Mouse (Mus musculus): ENCODE measurements around the gene Epha6.

Gene Epha6

GRCm38 (mm10) chr16:60605061-60605831 lies at the start of gene Epha6:
Epha6 (minus strand) TSS chr16:60605531.
- DNase-seq = peak; percentile 7

DNA sequence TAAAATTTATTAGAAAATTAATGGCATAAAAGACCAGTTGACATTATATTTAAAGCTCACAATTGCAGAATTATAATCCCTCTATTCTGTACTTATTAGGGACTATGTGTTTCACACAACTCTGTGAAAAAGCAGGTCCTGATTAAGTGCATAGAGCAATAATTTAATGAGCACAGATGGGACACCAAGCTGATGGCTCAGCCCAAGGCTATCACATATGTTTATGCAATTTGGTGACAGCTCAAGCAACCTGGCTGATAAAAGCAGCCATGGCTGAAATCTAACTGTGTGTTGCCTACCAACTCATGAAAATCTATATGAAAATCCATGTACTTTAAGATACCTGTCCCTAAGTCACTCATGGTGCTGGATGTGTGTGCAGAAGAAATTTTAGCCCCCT lies 46.4 kb upstream of the Epha6 start:
- peak; percentile 1 for DNase-seq

- no peak for DNase-seq
Measured at GRCm38 (mm10) chr16:60628091-60628490, 22.8 kb upstream of the Epha6 start.

DNA sequence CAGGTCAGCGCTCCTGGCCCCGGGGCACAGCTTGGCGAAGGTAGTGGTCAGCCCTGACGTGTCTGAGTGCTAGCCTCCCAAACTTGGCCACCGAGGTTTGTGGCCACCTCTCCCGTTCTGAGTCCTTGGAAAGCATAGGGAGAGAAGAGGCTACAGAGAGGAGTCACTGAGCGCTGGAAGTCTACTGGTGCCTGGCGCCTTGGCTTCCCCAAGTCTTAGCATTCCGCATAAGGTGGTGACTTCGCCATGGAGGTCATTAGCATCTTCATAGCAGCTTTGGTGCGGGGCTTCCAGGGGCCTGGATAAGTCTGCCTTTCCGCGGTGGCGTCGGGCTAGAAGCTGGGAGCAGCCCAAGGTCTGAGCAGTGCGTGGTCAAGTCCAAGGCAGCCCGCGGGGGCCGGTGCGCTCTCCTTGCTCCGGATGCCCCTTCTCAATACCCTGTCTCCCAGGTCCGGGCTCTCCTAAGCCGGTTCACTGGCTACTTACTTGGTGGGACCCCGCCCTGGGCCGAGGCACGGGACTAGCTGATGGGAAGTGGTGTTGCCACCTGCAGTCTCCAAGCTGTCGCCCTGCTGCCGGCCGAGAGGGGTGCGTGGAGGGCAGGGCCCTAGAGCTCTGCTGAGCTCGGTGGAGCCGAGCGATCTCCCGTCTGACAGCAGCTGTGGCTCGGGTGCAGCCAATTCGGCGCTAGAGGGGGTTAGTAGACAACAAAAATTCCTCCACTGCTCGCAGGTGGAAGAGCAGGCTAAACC lies 677 bp upstream of the Epha6 start:
- DNase-seq = peak; percentile 49

DNA sequence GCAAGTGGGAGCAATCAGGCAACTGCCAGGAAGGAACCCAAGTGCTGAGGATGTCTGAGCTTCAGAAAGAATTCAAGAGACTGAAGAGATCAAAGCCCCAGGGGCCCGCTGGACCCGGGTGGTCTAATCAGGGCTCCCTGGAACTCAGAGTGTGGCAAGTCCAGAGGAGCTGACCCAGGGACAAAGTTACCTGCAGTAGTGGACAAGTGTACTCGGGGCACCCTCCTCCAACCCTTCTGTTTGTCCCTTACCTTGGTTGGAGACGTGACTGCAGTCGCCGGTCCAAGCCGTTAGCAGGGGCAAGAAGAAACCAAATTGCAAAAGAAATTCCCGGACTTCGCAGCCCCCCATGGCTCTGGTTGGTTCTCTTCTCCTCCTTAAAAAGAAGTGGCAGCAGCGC lies 718 bp downstream of the Epha6 start:
- no peak for DNase-seq

DNA sequence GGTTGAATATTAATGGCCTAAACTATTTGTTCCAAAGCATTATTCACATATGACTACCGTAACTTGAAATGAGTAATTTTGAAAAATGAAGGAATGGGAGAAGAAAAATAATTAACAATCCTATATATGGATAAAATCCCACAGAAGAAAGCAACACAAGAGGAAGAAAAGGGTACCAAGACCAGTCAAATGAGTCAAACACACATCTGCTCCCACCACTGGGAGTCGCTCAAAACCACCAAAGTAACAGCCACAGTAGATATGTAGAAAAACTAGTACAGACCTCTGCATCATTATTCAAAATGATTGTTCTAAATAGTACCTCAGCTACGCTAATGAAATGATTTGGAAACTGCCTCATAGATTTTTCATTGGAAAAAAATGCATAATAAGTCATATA lies 20.0 kb downstream of the Epha6 start:
- no peak for DNase-seq

DNA sequence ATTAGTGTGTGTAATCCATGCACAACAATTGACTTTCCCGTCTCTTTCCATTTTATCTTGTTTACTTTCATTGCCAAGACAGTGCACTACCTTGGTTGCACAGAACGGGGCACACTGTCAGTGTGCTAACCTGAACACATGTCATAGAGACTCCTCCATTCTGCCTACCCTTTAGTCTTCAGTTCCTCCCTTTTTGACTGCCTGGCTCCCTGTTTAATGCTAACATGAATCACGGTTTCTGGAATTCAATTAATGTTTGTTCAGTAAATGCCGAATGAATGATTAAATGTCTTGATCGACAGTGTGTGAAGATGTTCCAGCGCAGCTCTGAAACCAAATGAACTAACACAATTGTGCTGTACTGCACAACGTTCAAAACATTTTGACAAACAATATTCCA lies 20.6 kb downstream of the Epha6 start:
- no peak for DNase-seq

DNA sequence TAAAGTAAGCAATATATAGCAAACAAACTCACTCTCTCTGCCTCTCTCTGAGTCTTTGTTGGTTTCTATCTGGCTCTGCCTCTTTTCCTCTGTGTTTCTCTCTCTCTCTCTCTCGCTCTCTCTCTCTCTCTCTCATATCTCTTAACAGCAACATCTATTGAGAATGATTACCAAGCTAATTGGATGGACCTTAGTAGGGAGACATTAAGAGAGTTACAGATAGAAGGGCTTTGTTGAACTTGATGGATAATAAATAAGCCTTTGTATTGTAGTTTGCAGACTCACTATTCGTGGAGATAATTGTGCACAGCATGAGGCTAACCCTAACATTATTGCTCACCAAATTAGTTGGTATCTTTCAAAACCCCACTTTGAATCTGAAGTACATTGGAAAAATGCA lies 34.8 kb downstream of the Epha6 start:
- no peak for DNase-seq

DNA sequence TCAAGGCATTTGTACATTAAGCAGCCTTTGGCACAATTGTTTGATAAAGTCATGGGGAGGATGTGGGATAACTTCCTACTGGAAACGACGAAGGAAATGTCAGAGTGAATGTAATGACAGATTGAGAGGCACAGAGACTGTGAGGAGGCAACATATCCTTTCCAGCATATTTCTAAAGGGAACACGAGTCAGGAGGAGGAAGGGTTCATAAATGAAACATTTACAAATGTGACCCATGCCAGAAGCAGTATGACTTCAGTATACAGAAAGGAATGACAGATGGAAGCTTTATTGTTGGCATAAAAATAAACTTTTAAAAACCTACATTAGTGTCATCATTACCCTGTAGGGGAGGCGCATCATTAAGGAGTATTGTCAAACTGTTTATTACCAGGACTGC lies 60.9 kb downstream of the Epha6 start:
- DNase-seq = no peak

DNA sequence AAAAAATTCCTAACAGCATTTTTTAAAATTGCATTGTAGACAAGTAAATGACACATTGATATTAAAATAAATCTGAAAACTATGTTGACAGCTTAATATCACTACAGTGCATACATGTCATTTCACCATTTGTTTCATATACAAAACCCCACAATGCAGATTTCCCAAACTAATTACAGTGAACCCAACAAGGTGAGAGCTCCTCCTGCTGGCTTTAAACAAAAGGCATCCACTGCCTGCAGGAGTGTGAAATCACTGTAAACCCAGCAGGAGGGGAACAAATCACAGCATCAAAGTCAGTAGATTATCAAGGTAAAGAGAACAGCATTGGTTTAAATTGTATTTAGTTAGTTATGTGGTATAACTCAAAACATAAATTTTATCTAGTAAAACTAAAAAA lies 67.1 kb downstream of the Epha6 start:
- DNase-seq = no peak

- DNase-seq = no peak
Measured at GRCm38 (mm10) chr16:60509707-60510106, 95.6 kb downstream of the Epha6 start.

DNA sequence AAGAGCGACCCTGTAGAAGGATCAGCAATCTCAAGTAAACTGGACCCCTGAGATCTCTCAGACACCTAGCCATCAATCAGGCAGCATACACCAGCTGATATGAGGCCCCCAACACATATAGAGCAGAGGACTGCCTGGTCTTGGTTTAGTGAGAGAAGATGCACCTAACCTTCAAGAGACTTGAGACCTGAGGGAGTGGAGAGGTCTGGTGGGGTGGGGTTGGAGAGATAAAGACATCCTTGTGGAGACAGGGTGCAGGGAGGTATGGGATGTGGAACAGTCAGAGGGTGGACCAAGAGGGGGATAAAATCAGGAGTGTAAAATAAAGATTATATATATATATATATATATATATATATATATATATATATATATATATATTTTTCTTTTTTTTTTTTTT lies 105.8 kb downstream of the Epha6 start:
- no peak for DNase-seq

DNA sequence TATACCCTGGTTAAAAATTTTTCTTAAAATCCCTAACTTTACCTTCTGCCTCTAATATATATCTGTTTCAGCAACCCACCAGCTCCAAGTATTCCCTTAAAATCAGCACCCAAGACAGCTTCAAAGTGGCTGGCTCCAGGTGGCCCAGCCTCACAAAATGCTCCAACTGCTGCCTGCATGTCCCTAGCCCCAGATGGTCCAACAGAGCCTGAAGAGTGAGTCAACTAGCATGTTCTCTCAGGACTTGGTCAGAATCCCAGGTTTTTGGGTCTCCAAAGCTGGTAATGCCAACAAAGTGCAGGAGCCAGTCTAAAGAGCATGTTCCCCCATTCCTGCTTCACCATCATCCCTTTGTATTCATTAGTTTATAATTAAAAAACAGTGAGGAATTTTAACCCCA lies 129.6 kb downstream of the Epha6 start:
- DNase-seq = peak; percentile 5

GRCm38 (mm10) chr16:60468200-60468785 lies 137.0 kb downstream of the Epha6 start:
- DNase-seq = no peak

- no peak for DNase-seq
Measured at GRCm38 (mm10) chr16:60435283-60435682, 170.0 kb downstream of the Epha6 start.

DNA sequence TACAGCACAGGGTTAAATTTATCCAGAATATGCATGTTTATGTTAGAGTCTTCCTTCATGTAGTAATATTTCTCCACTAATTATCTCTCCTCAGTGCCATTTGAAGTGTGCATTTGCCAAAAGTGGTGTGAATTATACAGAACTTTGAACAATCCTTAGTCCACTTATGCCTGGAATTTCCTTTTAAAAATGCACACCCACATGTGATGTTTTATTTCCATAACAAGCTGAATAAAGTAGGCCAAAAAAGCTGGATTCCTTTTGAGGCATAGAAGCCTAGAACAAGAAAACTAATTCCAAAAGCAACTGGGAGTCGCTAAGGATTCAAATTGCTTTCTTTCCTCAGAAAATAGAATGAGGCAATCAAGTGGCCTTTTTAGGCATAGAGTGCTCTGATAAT lies 171.1 kb downstream of the Epha6 start:
- DNase-seq = no peak

DNA sequence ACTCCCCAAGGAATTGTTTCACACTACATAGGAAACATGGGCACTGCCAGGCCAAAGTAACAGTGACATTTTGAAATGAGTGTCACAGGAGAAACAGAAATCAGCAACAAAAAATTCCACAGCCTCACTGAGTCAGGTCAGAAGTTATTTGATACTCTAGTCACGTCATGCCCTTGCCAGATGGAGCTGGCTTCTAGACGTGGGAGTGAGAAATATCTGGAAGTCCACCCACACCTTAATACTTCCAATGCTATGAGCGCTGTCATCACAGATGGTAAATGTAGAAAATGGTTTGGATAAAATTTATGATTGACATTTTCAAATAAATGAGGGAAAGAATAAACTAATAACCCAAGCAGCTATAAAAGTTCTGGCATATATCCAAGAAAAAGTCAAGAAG lies 210.0 kb downstream of the Epha6 start:
- no peak for DNase-seq

DNA sequence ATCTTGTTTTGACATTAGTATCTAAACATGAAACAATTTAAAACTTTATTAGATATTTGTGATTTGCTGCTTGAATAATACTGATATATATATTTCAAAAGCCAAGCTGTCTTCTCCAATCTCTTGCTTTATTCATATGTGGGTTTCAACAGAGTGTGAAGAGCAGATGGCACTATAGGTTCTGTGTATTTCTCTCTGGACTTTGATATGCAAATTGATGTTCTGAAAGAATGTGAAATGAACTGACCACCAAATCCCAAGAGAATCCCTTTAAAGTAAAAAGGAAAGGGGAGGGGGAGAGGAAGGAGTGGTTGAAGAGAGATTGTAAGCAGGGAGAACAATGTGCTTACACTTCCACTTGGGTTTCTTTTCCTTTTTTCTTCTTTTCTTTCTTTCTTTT lies 212.4 kb downstream of the Epha6 start:
- no peak for DNase-seq

DNA sequence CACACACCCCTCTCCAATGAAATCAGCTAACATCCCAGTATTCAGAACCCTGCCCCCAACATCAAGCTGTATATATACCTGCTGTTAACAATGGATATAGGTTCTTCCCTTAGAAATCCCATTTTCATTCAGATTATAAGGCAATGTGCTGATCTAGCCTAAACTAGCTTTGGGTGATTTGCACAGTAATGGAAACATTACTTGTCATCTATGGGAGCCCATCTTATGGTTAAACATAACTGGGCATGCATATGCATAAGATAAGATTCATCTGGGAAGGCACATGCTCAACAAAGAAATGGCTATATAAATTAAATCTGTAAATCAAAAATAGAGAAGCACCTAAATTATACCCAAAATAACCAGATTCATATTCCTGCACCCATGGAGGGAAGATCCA lies 230.2 kb downstream of the Epha6 start:
- no peak for DNase-seq

GRCm38 (mm10) chr16:60283963-60284362 lies 321.4 kb downstream of the Epha6 start:
- DNase-seq = no peak

- DNase-seq = no peak
Measured at GRCm38 (mm10) chr16:60274109-60274508, 331.2 kb downstream of the Epha6 start.

GRCm38 (mm10) chr16:60266367-60267351 lies 338.7 kb downstream of the Epha6 start:
- no peak for DNase-seq
